8 mouse cellular contexts compared by ENCODE assay signal in the genomic region with DNA sequence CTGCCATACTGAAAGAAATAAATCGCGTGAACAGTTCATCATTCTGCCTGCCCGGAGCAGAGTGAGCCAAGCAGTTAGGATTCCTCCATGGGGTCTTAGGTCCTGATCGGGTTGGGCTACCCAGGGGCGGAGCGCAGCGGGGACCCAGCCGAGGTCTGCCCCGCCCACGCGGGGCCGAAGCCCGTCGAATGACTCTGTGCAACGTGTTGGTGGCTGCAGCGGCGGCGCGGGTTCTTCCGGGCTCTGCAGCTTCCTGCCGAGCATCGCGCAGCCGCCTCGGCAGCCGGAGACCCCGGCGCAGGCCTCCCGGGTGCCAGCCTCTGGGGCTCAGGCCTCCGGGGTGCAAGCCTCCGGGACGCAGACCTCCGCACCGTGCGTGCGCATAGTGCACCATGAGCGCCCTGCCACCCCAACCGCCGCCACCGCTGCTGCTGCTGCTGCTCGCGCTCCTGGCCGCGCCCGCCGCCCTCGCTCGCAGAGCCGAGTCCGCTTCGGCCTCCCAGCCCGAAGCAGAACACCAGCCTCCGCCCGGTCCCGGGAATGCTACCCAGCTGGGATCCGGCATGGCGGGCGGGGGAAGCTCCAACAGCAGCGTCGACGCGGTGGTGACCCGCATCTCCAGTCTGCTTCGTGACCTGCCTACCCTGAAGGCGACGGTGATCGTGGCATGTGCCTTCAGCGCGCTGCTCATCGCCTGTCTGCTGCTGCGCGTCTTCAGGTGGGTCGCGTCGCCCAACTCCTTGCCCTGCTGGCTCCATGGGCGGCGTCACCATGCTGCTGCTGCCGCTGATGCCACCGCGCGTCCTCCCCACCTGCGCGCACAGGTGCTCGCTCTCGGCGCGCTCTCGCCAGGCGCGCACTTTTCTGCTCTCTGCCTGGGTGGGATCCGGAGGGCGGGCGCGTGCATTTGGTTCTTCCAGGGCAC. TPM values are rescaled to one million over a fixed set of nuclear protein-coding genes. Genes with fewer than 3 reads are reported as not detected.
A peak's percentile ranks its signal among the peaks of the same experiment; 100 is the strongest.
DNase-seq lines count a peak whose midpoint lies in the region; ATAC-seq lines count a peak whose summit lies in the region.

Gene Fam174b (plus strand): TSS at position 192 of the 925 bp plus-strand sequence.

- no peak within 1 kb of the TSS for H3K27ac ChIP-seq in forebrain, embryonic 13.5 days
- no peak within 1 kb of the TSS for H3K27ac ChIP-seq in liver, embryonic 16.5 days (ENCODE audit: low read length)
- peak within 1 kb of the TSS; percentile 84 for H3K27ac ChIP-seq in neural tube, embryonic 13.5 days (replicated peaks)

- H3K4me1 ChIP-seq in forebrain, embryonic 13.5 days, result peaks cover 15% of the 10 kb centered on the region
- no peaks in the 10 kb centered on the region; the same call in 1 of the 2 replicates for H3K4me1 ChIP-seq in liver, embryonic 16.5 days (ENCODE audit: control insufficient read depth, low read depth, low read length)
- H3K4me1 ChIP-seq in neural tube, embryonic 13.5 days (replicated peaks), result peaks cover 31% of the 10 kb centered on the region

- intact Hi-C loops in heart, postnatal 25 days (cut with DNase I), result no loop called here

- peak; percentile 83 for ATAC-seq in forebrain, embryonic 13.5 days
- peak; percentile 39; the same call in 1 of the 2 replicates for ATAC-seq in liver, embryonic 16.5 days (ENCODE audit: low read depth)
- ATAC-seq in neural tube, embryonic 13.5 days (ENCODE audit: low read depth), result peak; percentile 84

- 1% methylated on average over 91 of the region's 94 CpGs for WGBS in forebrain, embryonic 13.5 days
- WGBS in large intestine, adult 2 months, result under 1% methylated on average over 94 of the region's 94 CpGs
- WGBS in liver, embryonic 16.5 days (ENCODE audit: insufficient replicate concordance), result under 1% methylated on average over 93 of the region's 94 CpGs
- under 1% methylated on average over 93 of the region's 94 CpGs for WGBS in neural tube, embryonic 13.5 days

- DNase-seq in ovary, postnatal 10 days (ENCODE audit: low spot score), result peak; percentile 34
- DNase-seq in ovary, adult 18-20 months (ENCODE audit: low spot score), result no peak
- peak; percentile 54 for DNase-seq in heart, postnatal 25 days (ENCODE audit: low spot score)
- DNase-seq in large intestine, adult 2 months (ENCODE audit: low read depth, low spot score), result no peak
- DNase-seq in thymus, postnatal 4 days, result peak; percentile 70

- no peaks in the 10 kb centered on the region for H3K36me3 ChIP-seq in forebrain, embryonic 13.5 days (ENCODE audit: poor library complexity, severe bottlenecking)
- no peaks in the 10 kb centered on the region for H3K36me3 ChIP-seq in liver, embryonic 16.5 days (ENCODE audit: control insufficient read depth, insufficient read depth)
- no peaks in the 10 kb centered on the region for H3K36me3 ChIP-seq in neural tube, embryonic 13.5 days

- H3K9ac ChIP-seq in forebrain, embryonic 13.5 days, result peak within 1 kb of the TSS; percentile 78
- H3K9ac ChIP-seq in liver, embryonic 16.5 days (ENCODE audit: low read depth, low read length), result peak within 1 kb of the TSS; percentile 34; the same call in 1 of the 2 replicates
- peak within 1 kb of the TSS; percentile 86 for H3K9ac ChIP-seq in neural tube, embryonic 13.5 days

- H3K4me3 ChIP-seq in forebrain, embryonic 13.5 days, result peak within 1 kb of the TSS; percentile 63
- peak within 1 kb of the TSS; percentile 50 for H3K4me3 ChIP-seq in liver, embryonic 16.5 days (ENCODE audit: low read depth, low read length)
- H3K4me3 ChIP-seq in neural tube, embryonic 13.5 days, result peak within 1 kb of the TSS; percentile 66

- peaks cover 32% of the 10 kb centered on the region for H3K27me3 ChIP-seq in forebrain, embryonic 13.5 days
- peaks cover 38% of the 10 kb centered on the region for H3K27me3 ChIP-seq in liver, embryonic 16.5 days (ENCODE audit: control insufficient read depth, insufficient read depth, low read depth, low read length)
- H3K27me3 ChIP-seq in neural tube, embryonic 13.5 days, result peaks cover 28% of the 10 kb centered on the region

- H3K9me3 ChIP-seq in forebrain, embryonic 13.5 days (replicated peaks), result no peaks in the 10 kb centered on the region
- H3K9me3 ChIP-seq in liver, embryonic 16.5 days (replicated peaks; ENCODE audit: control insufficient read depth, low read length), result no peaks in the 10 kb centered on the region
- H3K9me3 ChIP-seq in neural tube, embryonic 13.5 days, result no peaks in the 10 kb centered on the region

- H3K4me2 ChIP-seq in forebrain, embryonic 13.5 days, result peak within 1 kb of the TSS; percentile 98
- H3K4me2 ChIP-seq in liver, embryonic 16.5 days (ENCODE audit: low read depth, low read length), result peak within 1 kb of the TSS; percentile 64
- peak within 1 kb of the TSS; percentile 97 for H3K4me2 ChIP-seq in neural tube, embryonic 13.5 days

RNA-seq across cellular contexts. Expression of gene Fam174b, which starts in this region (rescaled TPM):
- polyA plus RNA-seq in forebrain, embryonic 13.5 days (2015; fragmentation: Nextera tagmentation; extraction: Ambion mirVana), result 15.9 and 16.7 TPM in 2 replicates
- 100 to 1,000 TPM; 173 to 176 TPM for total RNA-seq in heart, postnatal 25 days (2021)
- 16.7 and 19.7 TPM in 2 replicates for polyA plus RNA-seq in large intestine, adult 2 months (2012; rRNA removed)
- polyA plus RNA-seq in liver, embryonic 16.5 days (2015; fragmentation: Nextera tagmentation; extraction: Ambion mirVana), result 2.8 and 3.4 TPM in 2 replicates
- polyA plus RNA-seq in neural tube, embryonic 13.5 days (2015; fragmentation: Nextera tagmentation; extraction: Ambion mirVana), result 26.3 and 34.3 TPM in 2 replicates

Comparison
In these comparisons a context has a peak if more than half of its experiments do, and no peak if none do; other contexts are left out.
1. DNase-seq: peak in ovary, postnatal 10 days (single experiment), heart, postnatal 25 days (single experiment) and thymus, postnatal 4 days (single experiment); none in ovary, adult 18-20 months (single experiment) and large intestine, adult 2 months (single experiment).
2. H3K9ac ChIP-seq: peak in every context shown above with its lines; median percentile 86 in neural tube, embryonic 13.5 days; 78 in forebrain, embryonic 13.5 days; 34 in liver, embryonic 16.5 days.
3. Peak in every context shown above with its lines, with median percentiles within 50 percentile points of each other: ATAC-seq, H3K4me2 ChIP-seq and H3K4me3 ChIP-seq.